Mouse (Mus musculus) macrophage (primary cell): Measurements from ENCODE around the gene Myo1d. TPM values are rescaled to one million over a fixed set of nuclear protein-coding genes. Genes with fewer than 3 reads are reported as not detected.

ENCODE experiments used
- H3K27ac ChIP-seq: fragments of 350-480 bp; formaldehyde crosslinking; 2 replicates; pipeline ENCODE4 v1.9.0; 2021
- H3K36me3 ChIP-seq: fragments of 350-480 bp; formaldehyde crosslinking; 2 replicates; pipeline ENCODE4 v1.9.0; 2021; ENCODE audit errors: inconsistent target
- H3K4me3 ChIP-seq: fragments of 350-480 bp; formaldehyde crosslinking; 2 replicates; pipeline ENCODE4 v1.9.0; 2021; ENCODE audit errors: inconsistent target
- H3K79me2 ChIP-seq: fragments of 350-480 bp; formaldehyde crosslinking; 2 replicates; pipeline ENCODE4 v1.9.0; 2021; ENCODE audit errors: inconsistent target
- WGBS: methylation state at CpG from one replicate; pipeline ENCODE4 v1.1.7; 2026; ENCODE audit warnings: inconsistent platforms; ENCODE audit not compliant: missing documents; 5-methylcytosine and 5-hydroxymethylcytosine counted together
- polyA plus RNA-seq: library from polyadenylated mRNA; stranded (reverse); fragments of 250-400 nt; gene quantifications from 3 replicates; pipeline ENCODE4 v1.2.4, GENCODE M21; 2018; ENCODE audit warnings: inconsistent platforms

The Myo1d gene
- polyA plus RNA-seq, 1 experiment from 2014 or later = 0.36 TPM

DNA sequence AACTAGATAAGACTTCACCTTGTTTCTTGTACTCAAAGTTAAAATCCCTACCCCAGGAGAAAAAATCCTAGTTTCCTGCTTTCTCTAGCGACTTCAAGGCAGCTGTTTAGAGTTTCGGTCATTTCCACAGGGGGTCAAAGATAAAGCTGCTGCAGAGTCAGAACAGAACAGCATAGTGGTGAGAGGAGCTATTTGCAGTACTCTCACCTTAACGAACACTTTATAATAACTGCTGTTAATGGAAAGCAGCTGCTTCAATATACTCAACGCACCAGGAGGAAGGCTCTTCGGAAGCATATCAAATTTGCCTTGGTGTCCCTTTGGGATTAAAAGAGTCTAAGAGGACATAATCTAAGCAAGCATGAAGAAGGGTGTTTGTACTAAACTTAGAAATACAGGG is 190.4 kb downstream of the Myo1d start:
- Histone ChIP-seq H3K4me3 (no peak overlapping the region), H3K27ac (no peak overlapping the region), H3K79me2 (no peaks in the 10 kb centered on the region), H3K36me3 (no peaks in the 10 kb centered on the region)
- 83% methylated on average over 5 of the region's 5 CpGs for WGBS

DNA sequence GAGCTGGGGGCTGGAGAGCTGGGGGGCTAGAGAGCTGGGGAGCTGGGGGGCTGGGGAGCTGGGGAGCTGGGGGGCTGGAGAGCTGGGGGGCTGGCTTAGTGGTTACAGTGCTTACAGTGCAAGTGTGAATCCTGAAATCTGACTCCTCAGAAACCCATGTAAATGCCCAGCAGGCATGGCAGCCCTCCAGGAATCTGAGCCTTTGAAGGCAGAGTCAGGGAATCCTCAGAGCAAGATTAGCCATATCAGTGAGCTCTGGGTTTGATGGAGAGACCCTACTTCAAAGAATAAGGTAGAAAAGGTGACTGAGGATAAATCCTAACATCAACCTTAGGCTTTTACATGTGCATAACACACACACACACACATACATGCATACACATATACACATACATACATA is 194.1 kb downstream of the Myo1d start:
- Histone ChIP-seq H3K27ac (no peak overlapping the region), H3K79me2 (no peaks in the 10 kb centered on the region), H3K36me3 (no peaks in the 10 kb centered on the region), H3K4me3 (no peak overlapping the region)

- Histone ChIP-seq H3K36me3 (no peaks in the 10 kb centered on the region), H3K27ac (no peak overlapping the region), H3K79me2 (no peaks in the 10 kb centered on the region), H3K4me3 (no peak overlapping the region)
- WGBS = 71% methylated on average over 9 of the region's 11 CpGs
Observed at GRCm38 (mm10) chr11:80585211-80585610, 194.6 kb downstream of the Myo1d start.

DNA sequence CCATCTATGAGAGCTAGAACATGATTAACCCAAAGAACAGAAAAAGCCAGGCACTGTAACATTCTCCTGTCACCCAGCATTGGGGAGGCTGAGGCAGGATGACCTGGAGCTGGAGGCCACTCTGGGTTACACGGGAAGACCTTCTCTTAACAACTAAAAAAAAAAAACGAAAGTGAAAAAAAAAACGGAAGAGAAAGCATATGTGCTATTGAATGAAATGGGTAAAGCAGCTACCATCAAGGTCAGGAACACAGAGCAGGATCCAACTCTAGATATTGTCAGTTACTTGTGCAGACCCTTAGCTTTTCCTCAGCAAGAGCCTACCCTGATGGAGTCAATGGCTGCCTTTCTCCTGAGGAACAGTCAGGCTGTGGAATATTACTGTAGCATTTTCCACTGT is 199.3 kb downstream of the Myo1d start:
- no peak overlapping the region for H3K4me3 ChIP-seq
- no peak overlapping the region for H3K27ac ChIP-seq
- H3K36me3 ChIP-seq = no peaks in the 10 kb centered on the region
- 61% methylated on average over 3 of the region's 3 CpGs for WGBS
- no peaks in the 10 kb centered on the region for H3K79me2 ChIP-seq

DNA sequence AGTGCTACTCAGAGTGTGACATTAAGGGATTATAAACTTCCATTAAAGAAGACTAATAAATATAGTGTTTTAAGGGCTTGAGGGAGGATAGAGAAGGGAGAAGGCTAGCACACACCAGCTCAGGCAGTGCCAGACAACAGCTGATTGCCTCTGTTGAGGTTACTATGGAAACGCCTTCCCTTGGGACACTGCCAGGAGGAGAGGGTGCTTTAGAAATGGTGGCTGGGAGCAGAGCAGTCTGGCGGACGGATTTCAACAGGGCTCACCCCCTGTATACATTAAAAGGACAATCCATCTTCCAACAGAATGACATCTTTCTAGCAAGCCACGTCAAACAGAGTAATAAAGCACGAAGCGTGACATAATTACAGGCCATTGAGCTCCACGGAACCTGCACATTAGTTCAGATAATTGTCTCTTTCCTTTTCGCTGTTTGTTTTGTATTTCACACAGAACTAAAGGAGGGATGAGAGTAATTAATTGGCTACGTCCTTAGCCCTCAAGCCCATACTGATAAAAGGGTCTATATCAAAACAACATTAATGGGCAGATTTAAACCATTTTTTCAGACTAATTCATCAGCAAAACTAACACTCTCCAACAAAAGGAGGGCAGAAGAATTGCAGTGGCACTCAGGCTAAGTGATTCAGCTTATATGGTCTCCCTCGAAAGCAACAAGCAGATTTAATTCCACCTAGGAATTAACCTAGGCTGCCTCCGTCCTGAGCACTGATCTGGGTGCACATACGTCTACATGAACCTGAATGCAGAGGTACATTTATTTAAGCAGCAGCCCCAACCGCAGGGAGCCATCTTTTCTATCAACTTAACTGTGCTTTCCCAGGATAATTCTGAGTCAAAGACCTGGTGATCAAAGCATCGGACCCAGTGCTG is 201.8 kb downstream of the Myo1d start:
- WGBS = 74% methylated on average over 14 of the region's 14 CpGs
- H3K4me3 ChIP-seq = no peak overlapping the region

DNA sequence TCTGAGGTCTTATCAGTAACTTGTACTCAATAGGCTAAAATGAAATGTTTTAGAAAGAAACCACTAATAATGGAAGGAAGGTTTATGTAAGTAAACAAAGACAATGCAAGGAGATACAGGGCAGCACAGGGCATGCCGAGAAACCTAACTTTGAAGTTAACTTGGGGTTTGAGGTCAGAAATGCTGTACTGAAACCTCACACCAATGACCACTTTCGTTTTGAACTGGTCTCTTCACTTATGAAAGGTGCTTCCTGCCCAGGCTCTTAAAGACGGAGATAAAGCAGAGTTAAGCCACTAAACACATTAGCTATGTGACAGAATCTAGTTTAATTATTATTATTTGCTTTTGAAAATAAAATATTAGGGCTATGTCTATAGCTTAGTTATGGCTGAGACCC is 204.0 kb downstream of the Myo1d start:
- Histone ChIP-seq H3K36me3 (no peaks in the 10 kb centered on the region), H3K27ac (no peak overlapping the region), H3K79me2 (no peaks in the 10 kb centered on the region), H3K4me3 (no peak overlapping the region)
- 13% methylated on average over 3 of the region's 3 CpGs for WGBS

More for the DNA sequence above, 201.8 kb downstream of the Myo1d start:
- no peaks in the 10 kb centered on the region for H3K36me3 ChIP-seq
- no peak overlapping the region for H3K27ac ChIP-seq
- no peaks in the 10 kb centered on the region for H3K79me2 ChIP-seq

GRCm38 (mm10) chr11:80566286-80566685 is 213.5 kb downstream of the Myo1d start:
- H3K27ac ChIP-seq = no peak overlapping the region

GRCm38 (mm10) chr11:80564975-80565965 is 214.6 kb downstream of the Myo1d start:
- WGBS = 58% methylated on average over 7 of the region's 7 CpGs

More at GRCm38 (mm10) chr11:80566286-80566685, 213.5 kb downstream of the Myo1d start:
- Histone ChIP-seq H3K4me3 (no peak overlapping the region), H3K36me3 (no peaks in the 10 kb centered on the region), H3K79me2 (no peaks in the 10 kb centered on the region)
- WGBS = 97% methylated on average over 3 of the region's 3 CpGs

GRCm38 (mm10) chr11:80562479-80562878 is 217.3 kb downstream of the Myo1d start:
- H3K4me3 ChIP-seq = no peak overlapping the region
- no peaks in the 10 kb centered on the region for H3K79me2 ChIP-seq
- H3K36me3 ChIP-seq = no peaks in the 10 kb centered on the region
- WGBS = 68% methylated on average over 3 of the region's 3 CpGs
- H3K27ac ChIP-seq = no peak overlapping the region

More at GRCm38 (mm10) chr11:80564975-80565965, 214.6 kb downstream of the Myo1d start:
- H3K36me3 ChIP-seq = no peaks in the 10 kb centered on the region
- H3K4me3 ChIP-seq = no peak overlapping the region
- no peaks in the 10 kb centered on the region for H3K79me2 ChIP-seq
- no peak overlapping the region for H3K27ac ChIP-seq

DNA sequence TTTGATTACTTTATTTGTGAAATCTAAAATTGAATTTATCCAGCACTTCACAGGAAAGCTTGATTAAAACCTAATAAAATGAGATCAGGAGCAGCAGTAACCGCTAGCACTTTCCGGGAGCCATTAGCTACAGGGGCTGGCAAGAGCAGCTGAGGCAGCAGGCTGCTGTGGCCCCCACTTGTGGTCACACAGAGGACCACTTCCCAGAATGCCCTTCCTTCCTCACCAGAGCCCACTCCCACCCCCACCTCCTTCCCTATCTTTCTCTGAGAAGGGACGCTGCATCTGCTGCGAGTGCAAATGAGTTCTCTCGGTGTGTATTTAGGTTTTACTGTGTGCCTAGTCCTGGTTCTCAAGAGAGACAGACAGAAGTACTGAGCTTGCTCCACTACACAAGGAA is 219.1 kb downstream of the Myo1d start:
- no peak overlapping the region for H3K27ac ChIP-seq
- WGBS = 38% methylated on average over 5 of the region's 5 CpGs
- no peaks in the 10 kb centered on the region for H3K36me3 ChIP-seq
- H3K79me2 ChIP-seq = no peaks in the 10 kb centered on the region
- no peak overlapping the region for H3K4me3 ChIP-seq

GRCm38 (mm10) chr11:80555416-80555815 is 224.4 kb downstream of the Myo1d start:
- H3K4me3 ChIP-seq = no peak overlapping the region
- H3K79me2 ChIP-seq = no peaks in the 10 kb centered on the region
- WGBS = 98% methylated on average over 5 of the region's 5 CpGs
- no peaks in the 10 kb centered on the region for H3K36me3 ChIP-seq
- H3K27ac ChIP-seq = no peak overlapping the region

DNA sequence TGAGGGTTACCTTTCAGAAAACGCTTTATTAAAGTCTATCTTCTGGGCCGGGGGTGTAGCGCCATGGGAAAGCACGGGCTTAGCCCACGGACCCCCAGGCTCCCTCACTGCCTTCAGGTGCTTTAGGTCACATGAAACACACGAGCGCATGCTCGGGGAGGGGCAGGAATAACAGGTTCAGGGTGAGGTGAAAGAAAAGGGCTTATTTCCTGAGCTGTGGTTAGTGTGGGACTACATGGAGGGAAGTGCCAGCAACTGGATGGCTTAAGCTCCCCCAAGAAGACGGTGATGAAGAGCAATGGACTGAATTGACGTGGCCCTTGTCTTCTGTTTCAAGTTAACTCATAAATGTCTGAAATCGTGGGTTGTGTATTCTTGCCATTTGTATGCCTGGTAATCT is 226.8 kb downstream of the Myo1d start:
- H3K4me3 ChIP-seq = no peak overlapping the region
- H3K79me2 ChIP-seq = no peaks in the 10 kb centered on the region
- 21% methylated on average over 11 of the region's 11 CpGs for WGBS
- no peak overlapping the region for H3K27ac ChIP-seq
- no peaks in the 10 kb centered on the region for H3K36me3 ChIP-seq

GRCm38 (mm10) chr11:80551634-80552033 is 228.2 kb downstream of the Myo1d start:
- Histone ChIP-seq H3K36me3 (no peaks in the 10 kb centered on the region), H3K4me3 (no peak overlapping the region), H3K79me2 (no peaks in the 10 kb centered on the region), H3K27ac (no peak overlapping the region)
- WGBS = 31% methylated on average over 3 of the region's 3 CpGs

DNA sequence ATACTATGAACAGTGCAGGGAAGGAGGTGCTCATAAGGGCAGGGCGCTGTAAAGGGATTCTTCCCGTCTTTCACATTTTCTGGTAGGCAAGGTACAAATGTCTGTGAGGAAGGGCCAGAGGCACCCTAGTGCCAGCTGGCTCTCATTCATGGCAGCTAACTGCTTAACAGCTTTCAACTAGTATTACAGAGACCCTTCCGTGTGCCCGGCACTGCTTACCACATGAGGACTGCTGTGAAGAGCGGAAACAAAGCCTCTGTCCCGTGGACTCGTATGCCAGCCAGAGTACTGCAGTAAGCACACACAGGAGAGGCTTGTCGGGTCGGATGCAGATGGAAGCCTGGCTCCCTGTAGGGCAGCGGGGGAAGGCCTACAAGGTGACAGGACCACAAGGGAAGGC is 229.6 kb downstream of the Myo1d start:
- H3K4me3 ChIP-seq = no peak overlapping the region
- no peaks in the 10 kb centered on the region for H3K79me2 ChIP-seq
- no peaks in the 10 kb centered on the region for H3K36me3 ChIP-seq
- H3K27ac ChIP-seq = no peak overlapping the region
- WGBS = 94% methylated on average over 10 of the region's 10 CpGs

GRCm38 (mm10) chr11:80549854-80550253 is 230.0 kb downstream of the Myo1d start:
- Histone ChIP-seq H3K36me3 (no peaks in the 10 kb centered on the region), H3K27ac (no peak overlapping the region), H3K79me2 (no peaks in the 10 kb centered on the region), H3K4me3 (no peak overlapping the region)
- WGBS = 53% methylated on average over 6 of the region's 6 CpGs
